In the genomic region with DNA sequence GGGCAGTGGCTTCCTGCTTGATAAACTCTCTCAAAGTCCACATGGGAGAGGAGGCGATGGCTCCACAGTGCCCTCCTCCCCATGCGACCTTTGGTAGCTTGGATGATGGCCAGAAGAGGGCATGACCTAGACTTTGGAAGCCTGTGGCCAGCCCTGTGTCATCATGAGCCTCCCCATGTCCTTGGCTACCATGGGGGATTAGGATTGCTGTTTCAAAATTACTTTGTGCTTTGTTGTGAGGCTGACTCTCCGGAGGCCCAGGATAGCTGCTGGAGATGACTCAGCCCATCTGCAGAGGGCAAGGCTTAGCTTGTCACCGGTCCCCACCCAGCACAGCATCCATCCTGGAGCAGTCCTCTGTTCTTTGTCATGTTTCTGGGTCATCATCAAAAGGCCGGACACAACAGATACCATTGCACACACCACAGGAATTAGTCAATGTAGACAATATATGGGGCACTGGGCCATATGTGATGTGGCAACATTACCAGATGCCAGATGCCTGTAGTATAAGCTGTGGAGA, we compare ENCODE assay signal across 12 mouse cellular contexts. TPM values are rescaled to one million over a fixed set of nuclear protein-coding genes. Genes with fewer than 3 reads are reported as not detected.
DNase-seq lines count a peak whose midpoint lies in the region; ATAC-seq and TF ChIP-seq lines count a peak whose summit lies in the region.
"Had no signal": no experiment of that assay in that cellular context is flagged by ENCODE, and none has a peak within 500 bp of the region (broad histone marks: within the 10 kb centered on the region; RNA-seq: fewer than 3 reads in every experiment).

No protein-coding gene starts in this region.

- H3K4me2 ChIP-seq in kidney, embryonic 15.5 days, result no peak overlapping the region
- no peak overlapping the region for H3K4me2 ChIP-seq in stomach, embryonic 15.5 days
- H3K4me2 ChIP-seq: forebrain, embryonic 12.5 days had no signal

- no peak overlapping the region for H3K9ac ChIP-seq in kidney, embryonic 15.5 days
- H3K9ac ChIP-seq in stomach, embryonic 15.5 days, result no peak overlapping the region
- H3K9ac ChIP-seq: forebrain, embryonic 12.5 days had no signal

- peak; percentile 93 for DNase-seq in kidney, adult 2 months
- peak; percentile 54 for DNase-seq in adrenal gland, postnatal 10 days
- peak; percentile 78 to 89 for DNase-seq in kidney, postnatal 25 days
- DNase-seq in embryo, embryonic 9.5 days (ENCODE audit: extremely low spot score), result no peak
- no peak for DNase-seq in T-cell, adult 2 months (ENCODE audit: low spot score)
- no peak for DNase-seq in cerebellum, postnatal 4 days (ENCODE audit: low spot score in 2 of 2)
- DNase-seq: heart, adult 2 months; lung, adult 18-20 months; midbrain, embryonic 14.5 days had no signal

- no peak overlapping the region for H3K27ac ChIP-seq in kidney, adult 2 months (ENCODE audit: insufficient read depth, low read depth, low read length)
- H3K27ac ChIP-seq in kidney, embryonic 15.5 days, result no peak overlapping the region
- no peak overlapping the region for H3K27ac ChIP-seq in stomach, embryonic 15.5 days
- H3K27ac ChIP-seq: forebrain, embryonic 12.5 days; heart, adult 2 months had no signal

- no peaks in the 10 kb centered on the region for H3K9me3 ChIP-seq in kidney, embryonic 15.5 days (replicated peaks)
- no peaks in the 10 kb centered on the region for H3K9me3 ChIP-seq in stomach, embryonic 15.5 days
- H3K9me3 ChIP-seq: forebrain, embryonic 12.5 days had no signal

- no peak for ATAC-seq in kidney, embryonic 15.5 days (replicated peaks; ENCODE audit: low FRiP score)
- peak; percentile 18; the same call in 1 of the 2 replicates for ATAC-seq in stomach, embryonic 15.5 days (ENCODE audit: insufficient read depth, low FRiP score, low read depth)

- no peaks in the 10 kb centered on the region for H3K36me3 ChIP-seq in kidney, adult 2 months (ENCODE audit: control insufficient read depth, insufficient read depth, low read length)
- H3K36me3 ChIP-seq in kidney, embryonic 15.5 days, result no peaks in the 10 kb centered on the region
- H3K36me3 ChIP-seq in stomach, embryonic 15.5 days, result no peaks in the 10 kb centered on the region
- H3K36me3 ChIP-seq: forebrain, embryonic 12.5 days had no signal

- no peak for TF ChIP-seq CTCF in kidney, adult 2 months (conservative IDR thresholded peaks at IDR 0.05; ENCODE audit: insufficient read depth, insufficient read length, low read depth, low read length)

- WGBS in kidney, adult 2 months, result 62% methylated on average over 5 of the region's 5 CpGs
- 87% methylated on average over 5 of the region's 5 CpGs for WGBS in kidney, embryonic 15.5 days
- WGBS in stomach, embryonic 15.5 days, result 74% methylated on average over 5 of the region's 5 CpGs

- no peak overlapping the region for H3K4me3 ChIP-seq in kidney, adult 2 months (ENCODE audit: insufficient read depth, low read depth, low read length)
- H3K4me3 ChIP-seq in kidney, embryonic 15.5 days (replicated peaks), result no peak overlapping the region
- H3K4me3 ChIP-seq in stomach, embryonic 15.5 days (replicated peaks), result no peak overlapping the region
- H3K4me3 ChIP-seq: forebrain, embryonic 12.5 days; heart, adult 2 months had no signal

- no peak for TF ChIP-seq POLR2A in kidney, adult 2 months (IDR thresholded peaks at IDR 0.05; ENCODE audit: low read depth, low read length)

- no peaks in the 10 kb centered on the region for H3K27me3 ChIP-seq in kidney, adult 2 months (replicated peaks; ENCODE audit: control insufficient read depth, insufficient read depth, low read length)
- no peaks in the 10 kb centered on the region for H3K27me3 ChIP-seq in kidney, embryonic 15.5 days
- H3K27me3 ChIP-seq in stomach, embryonic 15.5 days (replicated peaks), result no peaks in the 10 kb centered on the region
- H3K27me3 ChIP-seq: forebrain, embryonic 12.5 days had no signal

- peaks cover 4% of the 10 kb centered on the region for H3K4me1 ChIP-seq in kidney, adult 2 months (ENCODE audit: control insufficient read depth, insufficient read depth, low read length)
- no peaks in the 10 kb centered on the region for H3K4me1 ChIP-seq in kidney, embryonic 15.5 days
- H3K4me1 ChIP-seq in stomach, embryonic 15.5 days, result no peaks in the 10 kb centered on the region
- H3K4me1 ChIP-seq: forebrain, embryonic 12.5 days had no signal

RNA-seq across cellular contexts. Expression of gene Gpld1, which starts 34.9 kb away (rescaled TPM):
- polyA plus RNA-seq in kidney, adult 2 months (2012; rRNA removed), result 1.3 and 1.7 TPM in 2 replicates
- polyA plus RNA-seq in kidney, embryonic 15.5 days (2015; fragmentation: Nextera tagmentation; extraction: Ambion mirVana), result 0.84 and 1.2 TPM in 2 replicates
- 10 to 100 TPM in 1 of 2 experiments, 1 to 10 TPM in 1; 7.2 to 14.2 TPM for total RNA-seq in adrenal gland, postnatal 10 days (2021)
- 3.1 and 3.2 TPM in 2 replicates for polyA plus RNA-seq in stomach, embryonic 15.5 days (2015; fragmentation: Nextera tagmentation; extraction: Ambion mirVana)

RNA-seq across cellular contexts. Expression of gene Aldh5a1, which starts 40.4 kb away (rescaled TPM):
- polyA plus RNA-seq in kidney, adult 2 months (2012; rRNA removed), result 16.5 and 17.6 TPM in 2 replicates
- polyA plus RNA-seq in kidney, embryonic 15.5 days (2015; fragmentation: Nextera tagmentation; extraction: Ambion mirVana), result 7.8 and 7.9 TPM in 2 replicates
- 10 to 100 TPM; 16.6 to 19.7 TPM for total RNA-seq in adrenal gland, postnatal 10 days (2021)
- 9.5 and 11.2 TPM in 2 replicates for polyA plus RNA-seq in stomach, embryonic 15.5 days (2015; fragmentation: Nextera tagmentation; extraction: Ambion mirVana)

RNA-seq across cellular contexts. Expression of gene Mrs2, which starts 42.3 kb away (rescaled TPM):
- 23.9 and 27.3 TPM in 2 replicates for polyA plus RNA-seq in kidney, adult 2 months (2012; rRNA removed)
- 15.1 and 17.4 TPM in 2 replicates for polyA plus RNA-seq in kidney, embryonic 15.5 days (2015; fragmentation: Nextera tagmentation; extraction: Ambion mirVana)
- 10 to 100 TPM; 45.6 to 73.5 TPM for total RNA-seq in adrenal gland, postnatal 10 days (2021)
- polyA plus RNA-seq in stomach, embryonic 15.5 days (2015; fragmentation: Nextera tagmentation; extraction: Ambion mirVana), result 15.0 and 17.2 TPM in 2 replicates

Comparison
In these comparisons a context has a peak if more than half of its experiments do, and no peak if none do; other contexts are left out.
1. DNase-seq: peak in kidney, adult 2 months (single experiment), adrenal gland, postnatal 10 days (single experiment) and kidney, postnatal 25 days (2 of 2); none in embryo, embryonic 9.5 days (single experiment), T-cell, adult 2 months (single experiment) and cerebellum, postnatal 4 days (0 of 2).